Mouse (Mus musculus) layer of hippocampus, postnatal 10 days (tissue): ENCODE measurements around the gene Letmd1. TPM values are rescaled to one million over a fixed set of nuclear protein-coding genes. Genes with fewer than 3 reads are reported as not detected.
"Not testable (repeated sequence)": the region's sequence is repeated elsewhere in the genome, so short reads cannot be mapped to it uniquely, and the experiment has no call there.

Experiments used
- DNase-seq, 2 experiments: peaks; one replicate each; pipeline ENCODE4 v3.0.0; 2021; ENCODE audit warnings: low spot score in 2 of 2
- total RNA-seq, 2 experiments: library from RNA; stranded (reverse); gene quantifications; 2 replicates each; pipeline ENCODE4 v1.2.3; 2021

The Letmd1 gene
- total RNA-seq, 2 experiments from 2014 or later = 67.8 to 79.1 TPM

GRCm38 (mm10) chr15:100494647-100495046, 25.8 kb downstream of the Letmd1 start:
- DNase-seq = no peak

GRCm38 (mm10) chr15:100495102-100495501, 26.3 kb downstream of the Letmd1 start, which contains the start of gene Csrnp2:
TSS of gene Csrnp2 (minus strand) at chr15:100495488.
- DNase-seq = peak; percentile 94 to 97

GRCm38 (mm10) chr15:100499506-100499905, 30.7 kb downstream of the Letmd1 start:
- DNase-seq = not testable (repeated sequence)

GRCm38 (mm10) chr15:100508454-100509167, 39.8 kb downstream of the Letmd1 start:
- DNase-seq = no peak

- no peak for DNase-seq
Observed at GRCm38 (mm10) chr15:100510072-100510471, 41.2 kb downstream of the Letmd1 start.

- no peak for DNase-seq
Observed at GRCm38 (mm10) chr15:100513387-100513786, 44.6 kb downstream of the Letmd1 start.

- DNase-seq = no peak
Observed at GRCm38 (mm10) chr15:100515121-100515520, 46.3 kb downstream of the Letmd1 start.

- DNase-seq = no peak
Observed at GRCm38 (mm10) chr15:100520306-100520705, 51.5 kb downstream of the Letmd1 start.

GRCm38 (mm10) chr15:100525405-100525804, 56.6 kb downstream of the Letmd1 start:
- no peak for DNase-seq

- DNase-seq = no peak
Observed at GRCm38 (mm10) chr15:100527900-100528299, 59.1 kb downstream of the Letmd1 start.

Other genes starting within 250 kb of the Letmd1 start
- 10 to 100 TPM; 15.5 to 17.2 TPM for gene Atf1, start 241.2 kb upstream of the Letmd1 start, total RNA-seq
- not detected for gene Tmprss12, start 188.2 kb upstream of the Letmd1 start, total RNA-seq
- 10 to 100 TPM; 13.8 to 16.1 TPM for gene Mettl7a1, start 164.9 kb upstream of the Letmd1 start, total RNA-seq
- not detected for gene Mettl7a3, start 134.1 kb upstream of the Letmd1 start, total RNA-seq
- gene Methig1, start 115.9 kb upstream of the Letmd1 start, total RNA-seq = not detected
- under 1 TPM in 1 of 2 experiments, not detected in 1; 0.39 TPM for gene Mettl7a2, start 115.8 kb upstream of the Letmd1 start, total RNA-seq
- gene Higd1c, start 104.5 kb upstream of the Letmd1 start, total RNA-seq = not detected
- gene Gm5475, start 46.9 kb upstream of the Letmd1 start, total RNA-seq = under 1 TPM; 0.14 to 0.16 TPM
- 10 to 100 TPM; 55.5 to 61.9 TPM for gene Slc11a2, start 44.0 kb upstream of the Letmd1 start, total RNA-seq
- 10 to 100 TPM; 34.5 to 34.7 TPM for gene Csrnp2, start 26.5 kb downstream of the Letmd1 start, total RNA-seq
- gene Tfcp2, start 83.0 kb downstream of the Letmd1 start, total RNA-seq = 10 to 100 TPM; 28.8 to 34.1 TPM
- 100 to 1,000 TPM; 104 to 107 TPM for gene Pou6f1, start 131.0 kb downstream of the Letmd1 start, total RNA-seq
- gene Dazap2, start 146.3 kb downstream of the Letmd1 start, total RNA-seq = 10 to 100 TPM; 78.4 to 92.4 TPM
- 1 to 10 TPM; 1.7 to 4.1 TPM for gene Smagp, start 167.9 kb downstream of the Letmd1 start, total RNA-seq
- gene Bin2, start 200.5 kb downstream of the Letmd1 start, total RNA-seq = 1 to 10 TPM; 3.9 to 4.8 TPM
- gene Cela1, start 218.9 kb downstream of the Letmd1 start, total RNA-seq = 1 to 10 TPM in 1 of 2 experiments, under 1 TPM in 1; 0.87 to 1.7 TPM